Mouse (Mus musculus): Measurements from ENCODE around the gene Ptprc. TPM values are rescaled to one million over a fixed set of nuclear protein-coding genes. Genes with fewer than 3 reads are reported as not detected.
A peak's percentile ranks its signal among the peaks of the same experiment; 100 is the strongest.

The Ptprc gene
- total and polyA plus RNA-seq, 3 experiments, result 5.0 to 8.0 (median 5.8) TPM

DNA sequence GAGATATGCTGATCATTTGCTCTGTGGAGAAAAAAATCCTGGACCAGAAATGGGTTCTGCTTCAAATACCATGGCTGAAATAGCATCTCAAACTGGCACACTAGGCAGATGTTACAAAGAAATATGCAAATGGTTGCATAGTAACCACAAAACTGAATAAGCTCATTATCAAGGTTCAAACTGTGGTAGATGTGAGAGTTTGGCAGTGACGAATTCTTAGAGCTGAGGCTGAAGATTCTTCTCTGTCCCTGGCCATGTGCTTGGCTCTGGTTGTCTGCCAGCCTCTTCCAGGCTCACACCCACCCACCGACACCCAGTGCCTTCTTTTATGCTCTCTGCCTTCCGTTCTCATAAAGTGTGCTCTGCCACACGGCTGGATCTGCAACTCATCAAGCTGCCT lies 26.7 kb downstream of the Ptprc start:
- Histone ChIP-seq H3K9ac (ENCODE audit: low read depth, low read length) (no peak overlapping the region), H3K36me3 (ENCODE audit: control insufficient read depth, insufficient read depth, low read length) (no peaks in the 10 kb centered on the region), H3K27me3 (ENCODE audit: control insufficient read depth, insufficient read depth, low read length) (no peaks in the 10 kb centered on the region), H3K79me2 (replicated peaks; ENCODE audit: control insufficient read depth, insufficient read depth, low read length) (no peaks in the 10 kb centered on the region), H3K4me3 (no peak overlapping the region), H3K4me1 (ENCODE audit: control insufficient read depth, insufficient read depth, low read length) (no peaks in the 10 kb centered on the region), H3K27ac (no peak overlapping the region)
- intact Hi-C loops (cut with DNase I), result no loop called here
- TF ChIP-seq EP300 (IDR thresholded peaks at IDR 0.05; ENCODE audit: insufficient read depth, low read depth, low read length), result no peak
- TF ChIP-seq CTCF (IDR thresholded peaks at IDR 0.05), result no peak
- no peak for TF ChIP-seq POLR2A (IDR thresholded peaks at IDR 0.05; ENCODE audit: insufficient read depth, low read depth, low read length)
- no peak for DNase-seq
- WGBS, result 58% methylated on average over 4 of the region's 4 CpGs

DNA sequence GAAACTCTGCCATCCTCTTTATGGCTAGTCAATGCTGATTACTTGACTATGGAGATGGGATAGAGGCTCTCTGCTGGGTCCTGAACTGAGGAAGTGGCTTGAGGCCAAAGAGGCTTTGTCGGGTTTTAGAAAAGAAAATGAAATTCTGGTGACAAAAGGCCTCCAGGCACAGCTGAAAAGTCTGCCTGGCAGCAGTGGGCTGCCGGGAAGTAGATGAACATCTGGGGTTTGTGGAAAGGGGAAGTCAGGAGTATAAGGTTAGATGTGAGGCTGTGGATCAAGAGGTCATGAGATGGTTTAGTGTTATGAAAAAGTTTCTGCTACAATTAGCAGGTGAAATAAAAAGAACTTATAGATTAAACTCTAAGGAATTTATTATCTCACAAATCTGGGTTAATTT lies 29.9 kb downstream of the Ptprc start:
- H3K4me1 ChIP-seq (ENCODE audit: control insufficient read depth, insufficient read depth, low read length), result no peaks in the 10 kb centered on the region
- no peak overlapping the region for H3K9ac ChIP-seq (ENCODE audit: low read depth, low read length)
- H3K79me2 ChIP-seq (replicated peaks; ENCODE audit: control insufficient read depth, insufficient read depth, low read length), result no peaks in the 10 kb centered on the region
- peak in 1 of 2 experiments; percentile 25 for DNase-seq
- WGBS, result 36% methylated on average over 2 of the region's 2 CpGs
- TF ChIP-seq CTCF (IDR thresholded peaks at IDR 0.05) (no peak), POLR2A (IDR thresholded peaks at IDR 0.05; ENCODE audit: insufficient read depth, low read depth, low read length) (no peak), EP300 (IDR thresholded peaks at IDR 0.05; ENCODE audit: insufficient read depth, low read depth, low read length) (no peak)
- no peak overlapping the region for H3K27ac ChIP-seq
- no peaks in the 10 kb centered on the region for H3K27me3 ChIP-seq (ENCODE audit: control insufficient read depth, insufficient read depth, low read length)
- H3K4me3 ChIP-seq, result no peak overlapping the region
- no peaks in the 10 kb centered on the region for H3K36me3 ChIP-seq (ENCODE audit: control insufficient read depth, insufficient read depth, low read length)
- intact Hi-C loops (cut with DNase I), result no loop called here

DNA sequence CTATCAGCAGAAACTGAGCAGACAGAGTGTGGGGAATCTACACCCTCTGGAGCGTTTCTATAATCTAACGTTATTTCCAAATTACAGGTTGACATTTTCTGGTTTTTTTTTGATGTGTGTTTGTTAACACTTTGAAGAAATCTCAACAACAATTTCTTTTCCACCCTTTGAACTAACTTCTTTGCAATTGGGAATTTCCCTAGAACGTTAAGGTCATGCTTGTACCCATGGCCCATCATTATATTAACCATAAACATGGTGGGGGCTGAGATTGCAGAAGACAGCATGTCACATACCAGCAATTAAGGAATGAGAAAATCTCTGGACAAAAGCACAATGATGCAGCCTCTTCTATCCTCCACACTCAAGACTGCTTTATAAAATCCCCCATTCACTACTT lies 30.4 kb downstream of the Ptprc start:
- intact Hi-C loops (cut with DNase I), result no loop called here
- no peaks in the 10 kb centered on the region for H3K27me3 ChIP-seq (ENCODE audit: control insufficient read depth, insufficient read depth, low read length)

DNA sequence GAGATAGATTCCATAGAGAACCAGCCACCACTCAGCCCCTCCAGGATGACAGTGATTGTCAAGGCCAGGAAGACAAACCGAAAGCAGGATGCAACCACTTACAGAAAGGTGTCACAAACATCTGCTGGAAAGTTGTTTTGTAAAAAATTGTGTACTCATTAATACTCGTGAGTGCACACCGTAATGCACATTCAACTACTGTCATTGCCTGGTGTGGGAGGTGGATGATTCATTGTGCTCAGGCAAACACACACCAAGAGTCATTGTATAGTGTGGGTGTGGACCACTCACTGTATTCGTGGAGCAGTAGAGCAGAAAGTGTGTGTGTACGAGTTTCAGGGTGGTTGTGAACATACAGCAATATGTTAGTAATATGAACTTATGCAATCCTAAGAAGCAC lies 31.1 kb downstream of the Ptprc start:
- WGBS, result 77% methylated on average over 5 of the region's 5 CpGs
- no peak overlapping the region for H3K9ac ChIP-seq (ENCODE audit: low read depth, low read length)
- intact Hi-C loops (cut with DNase I), result no loop called here

More for the DNA sequence above, 30.4 kb downstream of the Ptprc start:
- Histone ChIP-seq H3K4me1 (ENCODE audit: control insufficient read depth, insufficient read depth, low read length) (no peaks in the 10 kb centered on the region), H3K4me3 (no peak overlapping the region), H3K27ac (no peak overlapping the region), H3K36me3 (ENCODE audit: control insufficient read depth, insufficient read depth, low read length) (no peaks in the 10 kb centered on the region), H3K79me2 (replicated peaks; ENCODE audit: control insufficient read depth, insufficient read depth, low read length) (no peaks in the 10 kb centered on the region), H3K9ac (ENCODE audit: low read depth, low read length) (no peak overlapping the region)
- TF ChIP-seq EP300 (IDR thresholded peaks at IDR 0.05; ENCODE audit: insufficient read depth, low read depth, low read length) (no peak), CTCF (IDR thresholded peaks at IDR 0.05) (no peak), POLR2A (IDR thresholded peaks at IDR 0.05; ENCODE audit: insufficient read depth, low read depth, low read length) (no peak)
- DNase-seq, result no peak
- 79% methylated on average over 3 of the region's 3 CpGs for WGBS

DNA sequence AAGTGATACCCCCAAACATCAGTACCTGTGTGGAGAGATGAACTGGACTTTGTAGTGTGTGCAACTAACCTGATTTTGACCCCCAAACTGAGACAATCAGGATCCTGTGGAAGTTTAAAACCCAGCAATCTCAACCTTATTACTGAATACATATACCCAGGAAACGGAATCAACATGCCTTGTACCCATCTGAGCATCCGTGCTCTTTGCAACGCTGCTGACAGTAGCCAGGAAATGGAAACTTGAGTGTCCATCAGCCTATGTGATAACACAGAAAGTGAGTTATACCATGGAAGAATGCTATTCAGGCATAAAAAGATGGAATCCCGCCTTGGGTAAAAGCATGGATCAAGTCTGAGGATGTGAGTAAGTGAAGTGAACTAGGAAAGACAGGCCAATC lies 34.7 kb downstream of the Ptprc start:
- Histone ChIP-seq H3K27ac (no peak overlapping the region), H3K4me3 (no peak overlapping the region), H3K79me2 (replicated peaks; ENCODE audit: control insufficient read depth, insufficient read depth, low read length) (no peaks in the 10 kb centered on the region), H3K36me3 (ENCODE audit: control insufficient read depth, insufficient read depth, low read length) (no peaks in the 10 kb centered on the region), H3K9ac (ENCODE audit: low read depth, low read length) (no peak overlapping the region), H3K27me3 (ENCODE audit: control insufficient read depth, insufficient read depth, low read length) (no peaks in the 10 kb centered on the region), H3K4me1 (ENCODE audit: control insufficient read depth, insufficient read depth, low read length) (no peaks in the 10 kb centered on the region)
- DNase-seq, result no peak
- intact Hi-C loops (cut with DNase I), result no loop called here
- TF ChIP-seq CTCF (IDR thresholded peaks at IDR 0.05) (no peak), POLR2A (IDR thresholded peaks at IDR 0.05; ENCODE audit: insufficient read depth, low read depth, low read length) (no peak), EP300 (IDR thresholded peaks at IDR 0.05; ENCODE audit: insufficient read depth, low read depth, low read length) (no peak)
- 53% methylated on average over 4 of the region's 4 CpGs for WGBS

More for the DNA sequence above, 31.1 kb downstream of the Ptprc start:
- H3K4me1 ChIP-seq (ENCODE audit: control insufficient read depth, insufficient read depth, low read length), result no peaks in the 10 kb centered on the region
- no peak overlapping the region for H3K4me3 ChIP-seq
- no peaks in the 10 kb centered on the region for H3K79me2 ChIP-seq (replicated peaks; ENCODE audit: control insufficient read depth, insufficient read depth, low read length)
- H3K27me3 ChIP-seq (ENCODE audit: control insufficient read depth, insufficient read depth, low read length), result no peaks in the 10 kb centered on the region
- no peak overlapping the region for H3K27ac ChIP-seq
- H3K36me3 ChIP-seq (ENCODE audit: control insufficient read depth, insufficient read depth, low read length), result no peaks in the 10 kb centered on the region
- no peak for TF ChIP-seq CTCF (IDR thresholded peaks at IDR 0.05)
- no peak for TF ChIP-seq EP300 (IDR thresholded peaks at IDR 0.05; ENCODE audit: insufficient read depth, low read depth, low read length)
- no peak for TF ChIP-seq POLR2A (IDR thresholded peaks at IDR 0.05; ENCODE audit: insufficient read depth, low read depth, low read length)
- no peak for DNase-seq

DNA sequence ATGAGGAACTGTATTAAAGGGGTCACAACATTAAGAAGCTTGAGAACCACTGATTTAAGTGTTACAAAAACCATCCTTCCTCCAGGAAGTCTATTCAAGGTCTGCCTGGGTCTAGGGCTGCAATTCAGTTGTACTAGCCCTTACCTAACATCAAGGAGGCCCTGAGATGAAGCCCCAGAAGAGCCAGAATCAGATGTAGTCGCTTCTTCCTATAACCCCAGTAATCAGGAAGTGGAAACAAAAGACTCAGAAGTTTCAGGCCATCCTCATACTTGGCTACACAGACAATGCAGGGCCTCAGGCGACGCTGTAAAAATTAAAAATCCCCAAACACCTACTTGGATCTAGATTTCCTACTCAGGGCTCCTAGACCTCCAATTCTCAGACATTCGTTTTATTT lies 37.8 kb downstream of the Ptprc start:
- H3K79me2 ChIP-seq (replicated peaks; ENCODE audit: control insufficient read depth, insufficient read depth, low read length), result no peaks in the 10 kb centered on the region
- H3K36me3 ChIP-seq (ENCODE audit: control insufficient read depth, insufficient read depth, low read length), result no peaks in the 10 kb centered on the region
- H3K27ac ChIP-seq, result no peak overlapping the region
- H3K4me1 ChIP-seq (ENCODE audit: control insufficient read depth, insufficient read depth, low read length), result no peaks in the 10 kb centered on the region
- H3K27me3 ChIP-seq (ENCODE audit: control insufficient read depth, insufficient read depth, low read length), result no peaks in the 10 kb centered on the region
- WGBS, result 79% methylated on average over 4 of the region's 4 CpGs
- no peak overlapping the region for H3K4me3 ChIP-seq
- intact Hi-C loops (cut with DNase I), result no loop called here
- no peak for DNase-seq
- TF ChIP-seq POLR2A (IDR thresholded peaks at IDR 0.05; ENCODE audit: insufficient read depth, low read depth, low read length), result no peak
- TF ChIP-seq EP300 (IDR thresholded peaks at IDR 0.05; ENCODE audit: insufficient read depth, low read depth, low read length), result no peak
- TF ChIP-seq CTCF (IDR thresholded peaks at IDR 0.05), result no peak
- no peak overlapping the region for H3K9ac ChIP-seq (ENCODE audit: low read depth, low read length)

Data from heart, adult 2 months (tissue).